Mouse (Mus musculus) liver, embryonic 14.5 days (tissue): Measurements from ENCODE around the gene Dnajc16.

Experiments used
- CTCF ChIP-seq: IDR thresholded peaks from 2 replicates; pipeline ENCODE4 v1.5.1; 2016; ENCODE audit warnings: antibody characterized with exemption, low read depth, control low read depth
- EP300 ChIP-seq: IDR thresholded peaks from 2 replicates; pipeline ENCODE4 v1.6.1; 2016; ENCODE audit warnings: antibody characterized with exemption, low read depth

DNA sequence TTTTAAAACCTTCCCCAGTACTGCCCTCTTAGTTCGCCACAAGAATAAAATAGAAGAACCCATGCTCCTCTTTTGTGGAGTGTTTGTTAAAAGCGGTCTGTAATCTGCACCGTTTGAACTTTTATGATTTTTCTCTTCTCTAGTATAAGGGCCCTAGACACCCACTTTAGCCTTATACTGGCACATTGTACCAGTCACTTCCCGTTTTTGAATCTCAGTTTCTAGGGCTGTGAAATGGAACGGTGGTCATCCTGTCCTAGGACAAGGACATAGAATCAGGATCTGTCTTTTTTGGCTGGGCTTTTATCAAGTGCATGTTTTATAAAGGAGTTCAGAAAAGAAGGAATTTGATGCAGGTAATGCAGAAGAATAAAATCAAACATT is 3.4 kb upstream of the Dnajc16 start:
- no peak for TF ChIP-seq CTCF
- TF ChIP-seq EP300, result no peak
